Mouse (Mus musculus): Measurements from ENCODE around the gene Calm1. TPM values are rescaled to one million over a fixed set of nuclear protein-coding genes. Genes with fewer than 3 reads are reported as not detected.
A peak's percentile ranks its signal among the peaks of the same experiment; 100 is the strongest.

Calm1 gene
- total and polyA plus RNA-seq, 3 experiments: 524 to 3,339 (median 602) TPM

DNA sequence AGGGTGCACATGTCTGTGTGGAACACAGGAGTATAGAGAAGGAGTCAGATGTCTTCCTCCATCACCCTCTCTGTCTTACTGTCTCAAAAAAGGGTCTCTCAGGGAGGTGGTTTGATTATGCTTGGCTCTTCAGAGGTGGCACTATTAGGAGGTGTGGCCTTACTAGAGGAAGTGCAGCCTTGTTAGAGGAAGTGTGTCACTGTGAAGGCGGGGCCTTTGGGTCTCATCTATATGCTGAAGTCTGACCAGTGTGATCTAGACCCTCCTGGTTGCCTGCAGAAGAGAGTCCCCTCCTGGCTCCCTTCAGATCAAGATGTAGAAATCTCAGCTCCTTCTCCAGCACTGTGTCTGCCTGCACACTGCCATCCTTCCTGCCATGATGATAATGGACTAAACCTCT, 5.1 kb upstream of the Calm1 start:
- peak; percentile 57 for DNase-seq (ENCODE audit: low read depth, low spot score)
- H3K4me3 ChIP-seq (ENCODE audit: control insufficient read depth in 1 of 2, insufficient read depth in 1 of 2, low read depth in 2 of 2, low read length in 2 of 2): peak overlapping the region in 1 of 2 experiments; percentile 30; a peak in 1 of 4 replicates
- TF ChIP-seq TAL1 (IDR thresholded peaks at IDR 0.05; ENCODE audit: low read length) (no peak), MYB (IDR thresholded peaks at IDR 0.05; ENCODE audit: low read depth, low read length) (no peak), POLR2A (IDR thresholded peaks at IDR 0.05; ENCODE audit: control insufficient read depth in 1 of 2, insufficient read depth in 1 of 2, low read depth in 1 of 2, low read length in 2 of 2, poor library complexity in 1 of 2) (peak in 1 of 2 experiments; percentile 50; a peak in 2 of 4 replicates), POLR2AphosphoS5 (IDR thresholded peaks at IDR 0.05; ENCODE audit: borderline replicate concordance, low read depth, low read length) (no peak), RCOR1 (IDR thresholded peaks at IDR 0.05; ENCODE audit: low read depth, low read length) (no peak), RAD21 (IDR thresholded peaks at IDR 0.05; ENCODE audit: low read depth, low read length) (no peak), TCF12 (IDR thresholded peaks at IDR 0.05; ENCODE audit: low read depth, low read length) (no peak), ZC3H11A (IDR thresholded peaks at IDR 0.05; ENCODE audit: low read depth, low read length) (no peak), CHD2 (IDR thresholded peaks at IDR 0.05; ENCODE audit: low read length) (no peak), USF2 (IDR thresholded peaks at IDR 0.05; ENCODE audit: borderline replicate concordance in 1 of 2, insufficient read depth in 1 of 2, low read depth in 1 of 2, low read length in 2 of 2) (no peak), SMC3 (IDR thresholded peaks at IDR 0.05; ENCODE audit: low read depth, low read length) (no peak), UBTF (IDR thresholded peaks at IDR 0.05; ENCODE audit: borderline replicate concordance, insufficient read depth, low read depth, low read length) (no peak), HCFC1 (IDR thresholded peaks at IDR 0.05; ENCODE audit: low read depth, low read length) (0 out of 2 replicates have a peak, but pooled peaks have one; percentile 42), NRF1 (IDR thresholded peaks at IDR 0.05; ENCODE audit: insufficient read depth, low read depth, low read length, poor library complexity, severe bottlenecking) (no peak), BHLHE40 (IDR thresholded peaks at IDR 0.05; ENCODE audit: borderline replicate concordance, low read depth, low read length) (no peak), GATA1 (IDR thresholded peaks at IDR 0.05; ENCODE audit: low read depth, low read length) (no peak), MXI1 (IDR thresholded peaks at IDR 0.05; ENCODE audit: low read depth, low read length) (no peak), MAX (IDR thresholded peaks at IDR 0.05; ENCODE audit: low read length) (no peak), ZMIZ1 (IDR thresholded peaks at IDR 0.05; ENCODE audit: low read depth, low read length) (no peak), GABPA (IDR thresholded peaks at IDR 0.05; ENCODE audit: low read depth, low read length) (no peak), ZNF384 (IDR thresholded peaks at IDR 0.05; ENCODE audit: low read depth, low read length) (no peak), TBP (IDR thresholded peaks at IDR 0.05; ENCODE audit: low read depth, low read length) (0 out of 2 replicates have a peak, but pooled peaks have one; percentile 26), MAFK (IDR thresholded peaks at IDR 0.05; ENCODE audit: borderline replicate concordance, low read depth, low read length) (no peak), NELFE (IDR thresholded peaks at IDR 0.05; ENCODE audit: low read depth, low read length) (0 out of 2 replicates have a peak, but pooled peaks have one; percentile 22), JUND (IDR thresholded peaks at IDR 0.05; ENCODE audit: low read depth, low read length) (no peak), POLR2AphosphoS2 (IDR thresholded peaks at IDR 0.05; ENCODE audit: low read length) (no peak), MYC (IDR thresholded peaks at IDR 0.05; ENCODE audit: low read depth, low read length) (no peak)

More for the DNA sequence above, 5.1 kb upstream of the Calm1 start:
- Histone ChIP-seq H3K4me1 (ENCODE audit: control insufficient read depth in 1 of 2, insufficient read depth in 2 of 2, low read length in 2 of 2) (peaks cover 2 to 3% of the 10 kb centered on the region in 2 experiments; a peak in 2 of 4 replicates), H3K36me3 (ENCODE audit: control insufficient read depth in 1 of 2, insufficient read depth in 2 of 2, low read length in 2 of 2) (peaks cover 0 to 4% of the 10 kb centered on the region in 2 experiments; a peak in 1 of 4 replicates), H3K27me3 (ENCODE audit: control insufficient read depth in 1 of 2, insufficient read depth in 2 of 2, low read length in 2 of 2) (no peaks in the 10 kb centered on the region), H3K9ac (ENCODE audit: control insufficient read depth, low read depth, low read length, poor library complexity, severe bottlenecking) (no peak overlapping the region), H3K79me2 (ENCODE audit: control insufficient read depth, insufficient read depth, low read length, poor library complexity) (no peaks in the 10 kb centered on the region), H3K27ac (ENCODE audit: control insufficient read depth, low read depth, low read length) (no peak overlapping the region), H3K9me3 (replicated peaks; ENCODE audit: insufficient read depth, low read length) (no peaks in the 10 kb centered on the region)

Measured in MEL (cell line).